Mouse (Mus musculus): Measurements from ENCODE around the gene Asb9.

- no peak for TF ChIP-seq CTCF (conservative IDR thresholded peaks at IDR 0.05; ENCODE audit: low read length)
- TF ChIP-seq POU5F1 (IDR thresholded peaks at IDR 0.05; ENCODE audit: borderline replicate concordance, low read length), result no peak
Observed at GRCm38 (mm10) chrX:164507068-164507467, 941 bp downstream of the Asb9 start.

Measured in E14TG2a.4 (cell line).